Mouse (Mus musculus): ENCODE data around the gene Mob1a. TPM values are rescaled to one million over a fixed set of nuclear protein-coding genes. Genes with fewer than 3 reads are reported as not detected.

The Mob1a gene
- polyA plus RNA-seq, 1 experiment from 2014 or later, result 34.5 TPM

DNA sequence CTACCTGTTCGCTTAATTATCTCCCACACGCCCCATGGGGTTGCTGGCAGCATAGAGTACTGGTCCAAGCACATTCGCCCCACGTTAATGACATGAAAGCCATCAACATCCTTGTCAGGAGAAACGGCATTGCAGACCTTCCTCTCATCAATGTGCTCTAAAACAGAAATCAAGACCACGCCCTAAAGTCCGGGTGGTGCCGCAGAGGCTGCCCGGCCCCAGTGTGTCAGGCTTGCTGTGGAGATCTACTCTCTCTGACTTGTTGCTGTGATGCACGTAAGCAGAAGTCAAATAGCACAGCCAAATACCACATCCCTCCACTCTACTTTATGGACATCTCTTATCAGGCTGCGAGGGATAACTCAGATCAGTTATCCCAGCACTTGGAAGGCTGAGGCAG is 14.6 kb upstream of the Mob1a start:
- Histone ChIP-seq H3K36me3 (ENCODE audit: control insufficient read depth, insufficient read depth, low read length) (peaks cover 58% of the 10 kb centered on the region), H3K4me1 (ENCODE audit: control insufficient read depth, insufficient read depth, low read length) (no peaks in the 10 kb centered on the region; the same call in 1 of the 2 replicates), H3K4me2 (ENCODE audit: low read length) (no peak overlapping the region), H3K9me3 (replicated peaks; ENCODE audit: control insufficient read depth, low read length) (no peaks in the 10 kb centered on the region), H3K4me3 (ENCODE audit: low read depth, low read length) (no peak overlapping the region), H3K9ac (ENCODE audit: low read length) (no peak overlapping the region), H3K27ac (ENCODE audit: low read depth, low read length) (no peak overlapping the region), H3K27me3 (replicated peaks; ENCODE audit: control insufficient read depth, insufficient read depth, low read length) (no peaks in the 10 kb centered on the region)
- no peak for ATAC-seq
- 96% methylated on average over 11 of the region's 11 CpGs for WGBS
- DNase-seq (ENCODE audit: low spot score), result no peak

DNA sequence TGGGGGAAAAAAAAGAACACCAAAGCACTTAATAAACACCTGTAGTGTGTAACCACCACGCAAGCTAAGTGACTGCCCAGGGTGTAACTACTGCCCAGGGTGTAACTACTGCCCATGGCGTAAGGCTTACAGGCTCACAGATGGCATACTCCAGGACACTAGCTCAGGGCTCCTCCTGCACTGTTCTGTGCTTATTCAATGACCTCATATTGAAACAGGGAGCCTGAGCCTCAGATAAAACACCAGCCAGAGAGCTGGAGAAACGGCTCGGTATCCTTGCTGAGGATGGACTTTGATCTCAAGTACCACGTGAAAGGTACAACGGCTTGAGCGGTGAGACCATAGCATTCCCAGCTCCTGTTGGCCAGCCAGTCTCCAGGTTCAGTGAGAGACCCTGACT is 13.8 kb upstream of the Mob1a start:
- Histone ChIP-seq H3K9me3 (replicated peaks; ENCODE audit: control insufficient read depth, low read length) (no peaks in the 10 kb centered on the region), H3K9ac (ENCODE audit: low read length) (no peak overlapping the region), H3K4me1 (ENCODE audit: control insufficient read depth, insufficient read depth, low read length) (no peaks in the 10 kb centered on the region; the same call in none of the 2 replicates), H3K4me3 (ENCODE audit: low read depth, low read length) (no peak overlapping the region), H3K27me3 (replicated peaks; ENCODE audit: control insufficient read depth, insufficient read depth, low read length) (no peaks in the 10 kb centered on the region), H3K27ac (ENCODE audit: low read depth, low read length) (no peak overlapping the region), H3K36me3 (ENCODE audit: control insufficient read depth, insufficient read depth, low read length) (peaks cover 50% of the 10 kb centered on the region), H3K4me2 (ENCODE audit: low read length) (no peak overlapping the region)
- ATAC-seq, result no peak
- 94% methylated on average over 7 of the region's 7 CpGs for WGBS
- no peak for DNase-seq (ENCODE audit: low spot score)

DNA sequence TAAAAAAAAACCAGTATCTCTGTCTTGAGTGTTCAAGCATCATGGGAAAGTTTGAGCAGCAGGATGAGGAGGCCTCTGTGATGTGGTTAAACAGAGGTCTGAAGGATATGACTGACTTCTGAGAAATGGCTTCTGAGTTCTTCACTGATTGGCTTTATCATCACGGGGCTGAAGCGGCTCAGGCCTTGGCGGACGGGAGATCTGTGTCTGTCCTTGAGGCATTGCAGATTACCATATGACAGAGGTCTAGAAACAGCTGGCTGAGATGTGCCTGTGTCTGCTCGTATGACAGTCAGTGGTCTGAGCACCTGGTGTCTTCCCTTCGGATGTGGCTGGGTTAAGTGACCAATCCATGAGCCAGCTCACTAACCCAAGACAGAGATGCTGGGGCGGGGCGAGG is 13.3 kb upstream of the Mob1a start:
- H3K27me3 ChIP-seq (replicated peaks; ENCODE audit: control insufficient read depth, insufficient read depth, low read length), result no peaks in the 10 kb centered on the region
- no peak overlapping the region for H3K4me3 ChIP-seq (ENCODE audit: low read depth, low read length)
- 88% methylated on average over 8 of the region's 8 CpGs for WGBS
- ATAC-seq (no peak), DNase-seq (ENCODE audit: low spot score) (no peak)
- H3K9ac ChIP-seq (ENCODE audit: low read length), result no peak overlapping the region
- H3K9me3 ChIP-seq (replicated peaks; ENCODE audit: control insufficient read depth, low read length), result no peaks in the 10 kb centered on the region
- peaks cover 48% of the 10 kb centered on the region for H3K36me3 ChIP-seq (ENCODE audit: control insufficient read depth, insufficient read depth, low read length)
- no peak overlapping the region for H3K4me2 ChIP-seq (ENCODE audit: low read length)
- H3K4me1 ChIP-seq (ENCODE audit: control insufficient read depth, insufficient read depth, low read length), result no peaks in the 10 kb centered on the region; the same call in none of the 2 replicates
- H3K27ac ChIP-seq (ENCODE audit: low read depth, low read length), result no peak overlapping the region

- H3K9ac ChIP-seq (ENCODE audit: low read length), result no peak overlapping the region
- no peaks in the 10 kb centered on the region for H3K9me3 ChIP-seq (replicated peaks; ENCODE audit: control insufficient read depth, low read length)
- H3K27me3 ChIP-seq (replicated peaks; ENCODE audit: control insufficient read depth, insufficient read depth, low read length), result no peaks in the 10 kb centered on the region
- no peak overlapping the region for H3K27ac ChIP-seq (ENCODE audit: low read depth, low read length)
- H3K36me3 ChIP-seq (ENCODE audit: control insufficient read depth, insufficient read depth, low read length), result peaks cover 29% of the 10 kb centered on the region
- DNase-seq (ENCODE audit: low spot score) (no peak), ATAC-seq (no peak)
- H3K4me3 ChIP-seq (ENCODE audit: low read depth, low read length), result no peak overlapping the region
- H3K4me1 ChIP-seq (ENCODE audit: control insufficient read depth, insufficient read depth, low read length), result no peaks in the 10 kb centered on the region; the same call in none of the 2 replicates
- H3K4me2 ChIP-seq (ENCODE audit: low read length), result no peak overlapping the region
Observed at GRCm38 (mm10) chr6:83315293-83315692, 10.5 kb upstream of the Mob1a start.

- H3K4me2 ChIP-seq (ENCODE audit: low read length), result peak overlapping the region; percentile 82
- no peak overlapping the region for H3K27ac ChIP-seq (ENCODE audit: low read depth, low read length)
- WGBS, result 6% methylated on average over 10 of the region's 10 CpGs
- H3K4me1 ChIP-seq (ENCODE audit: control insufficient read depth, insufficient read depth, low read length), result no peaks in the 10 kb centered on the region; the same call in none of the 2 replicates
- ATAC-seq (no peak), DNase-seq (ENCODE audit: low spot score) (peak; percentile 38)
- peaks cover 22% of the 10 kb centered on the region for H3K36me3 ChIP-seq (ENCODE audit: control insufficient read depth, insufficient read depth, low read length)
- no peaks in the 10 kb centered on the region for H3K27me3 ChIP-seq (replicated peaks; ENCODE audit: control insufficient read depth, insufficient read depth, low read length)
- H3K4me3 ChIP-seq (ENCODE audit: low read depth, low read length), result peak overlapping the region; percentile 90
- peak overlapping the region; percentile 13; the same call in 1 of the 2 replicates for H3K9ac ChIP-seq (ENCODE audit: low read length)
- no peaks in the 10 kb centered on the region for H3K9me3 ChIP-seq (replicated peaks; ENCODE audit: control insufficient read depth, low read length)
Observed at GRCm38 (mm10) chr6:83316022-83316421, 9.8 kb upstream of the Mob1a start.

GRCm38 (mm10) chr6:83317108-83317741 is 8.6 kb upstream of the Mob1a start:
- ATAC-seq (peak; percentile 100), DNase-seq (ENCODE audit: low spot score) (peak; percentile 97)
- Histone ChIP-seq H3K4me3 (ENCODE audit: low read depth, low read length) (peak overlapping the region; percentile 90), H3K27me3 (replicated peaks; ENCODE audit: control insufficient read depth, insufficient read depth, low read length) (no peaks in the 10 kb centered on the region), H3K27ac (ENCODE audit: low read depth, low read length) (peak overlapping the region; percentile 60; the same call in 1 of the 2 replicates), H3K4me1 (ENCODE audit: control insufficient read depth, insufficient read depth, low read length) (no peaks in the 10 kb centered on the region; the same call in none of the 2 replicates), H3K4me2 (ENCODE audit: low read length) (peak overlapping the region; percentile 82), H3K36me3 (ENCODE audit: control insufficient read depth, insufficient read depth, low read length) (peaks cover 10% of the 10 kb centered on the region), H3K9ac (ENCODE audit: low read length) (peak overlapping the region; percentile 91), H3K9me3 (replicated peaks; ENCODE audit: control insufficient read depth, low read length) (no peaks in the 10 kb centered on the region)
- 0% methylated on average over 51 of the region's 52 CpGs for WGBS

DNA sequence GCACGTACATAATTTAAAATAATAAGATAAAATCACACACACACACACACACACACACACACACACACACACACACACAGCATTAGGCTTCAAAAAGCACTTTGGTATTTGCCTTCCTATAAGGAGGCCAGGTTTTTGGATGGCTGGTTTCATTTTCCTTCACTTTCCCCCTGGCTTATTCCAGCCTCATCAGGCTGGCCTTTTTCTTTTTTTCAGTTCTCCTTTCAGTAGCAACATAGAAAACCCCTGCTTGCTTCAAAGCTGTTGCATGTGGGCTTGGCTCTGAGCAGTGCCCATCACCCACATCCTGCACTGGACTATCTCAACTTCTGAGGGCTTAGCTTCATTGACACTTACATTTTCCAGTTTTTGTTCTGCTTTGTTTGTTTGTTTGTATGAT is 3.9 kb upstream of the Mob1a start:
- peaks cover 9% of the 10 kb centered on the region for H3K4me1 ChIP-seq (ENCODE audit: control insufficient read depth, insufficient read depth, low read length)
- no peaks in the 10 kb centered on the region for H3K36me3 ChIP-seq (ENCODE audit: control insufficient read depth, insufficient read depth, low read length)
- no peaks in the 10 kb centered on the region for H3K27me3 ChIP-seq (replicated peaks; ENCODE audit: control insufficient read depth, insufficient read depth, low read length)
- DNase-seq (ENCODE audit: low spot score), result no peak
- H3K27ac ChIP-seq (ENCODE audit: low read depth, low read length), result no peak overlapping the region
- H3K4me3 ChIP-seq (ENCODE audit: low read depth, low read length), result no peak overlapping the region
- no peak overlapping the region for H3K9ac ChIP-seq (ENCODE audit: low read length)
- WGBS, result 69% methylated on average over 1 of the region's 1 CpGs
- no peak overlapping the region for H3K4me2 ChIP-seq (ENCODE audit: low read length)
- H3K9me3 ChIP-seq (replicated peaks; ENCODE audit: control insufficient read depth, low read length), result no peaks in the 10 kb centered on the region
- no peak for ATAC-seq

DNA sequence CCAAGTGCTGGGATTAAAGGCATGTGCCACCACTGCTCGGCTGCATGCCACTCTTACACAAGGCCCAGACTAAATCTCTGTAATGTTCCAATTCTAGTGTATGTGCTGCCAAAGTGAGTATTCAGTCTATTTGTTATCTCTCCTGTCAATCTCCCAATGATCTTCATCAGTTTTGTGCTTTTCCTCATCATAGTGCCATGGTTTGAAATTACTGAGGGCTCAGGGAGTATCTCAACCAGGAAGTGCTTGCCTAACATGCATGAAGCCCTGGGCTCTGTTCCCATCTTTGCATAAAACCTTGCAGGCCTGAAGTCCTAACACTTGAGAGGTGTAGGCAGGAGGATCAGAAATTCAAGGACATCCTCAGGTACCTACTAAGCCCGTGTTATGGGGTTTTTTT is 3.0 kb upstream of the Mob1a start:
- ATAC-seq (no peak), DNase-seq (ENCODE audit: low spot score) (no peak)
- no peak overlapping the region for H3K4me2 ChIP-seq (ENCODE audit: low read length)
- no peak overlapping the region for H3K9ac ChIP-seq (ENCODE audit: low read length)
- H3K27me3 ChIP-seq (replicated peaks; ENCODE audit: control insufficient read depth, insufficient read depth, low read length), result no peaks in the 10 kb centered on the region
- no peak overlapping the region for H3K4me3 ChIP-seq (ENCODE audit: low read depth, low read length)
- peaks cover 12% of the 10 kb centered on the region for H3K4me1 ChIP-seq (ENCODE audit: control insufficient read depth, insufficient read depth, low read length)
- H3K9me3 ChIP-seq (replicated peaks; ENCODE audit: control insufficient read depth, low read length), result no peaks in the 10 kb centered on the region
- H3K36me3 ChIP-seq (ENCODE audit: control insufficient read depth, insufficient read depth, low read length), result no peaks in the 10 kb centered on the region
- 55% methylated on average over 2 of the region's 2 CpGs for WGBS
- no peak overlapping the region for H3K27ac ChIP-seq (ENCODE audit: low read depth, low read length)

DNA sequence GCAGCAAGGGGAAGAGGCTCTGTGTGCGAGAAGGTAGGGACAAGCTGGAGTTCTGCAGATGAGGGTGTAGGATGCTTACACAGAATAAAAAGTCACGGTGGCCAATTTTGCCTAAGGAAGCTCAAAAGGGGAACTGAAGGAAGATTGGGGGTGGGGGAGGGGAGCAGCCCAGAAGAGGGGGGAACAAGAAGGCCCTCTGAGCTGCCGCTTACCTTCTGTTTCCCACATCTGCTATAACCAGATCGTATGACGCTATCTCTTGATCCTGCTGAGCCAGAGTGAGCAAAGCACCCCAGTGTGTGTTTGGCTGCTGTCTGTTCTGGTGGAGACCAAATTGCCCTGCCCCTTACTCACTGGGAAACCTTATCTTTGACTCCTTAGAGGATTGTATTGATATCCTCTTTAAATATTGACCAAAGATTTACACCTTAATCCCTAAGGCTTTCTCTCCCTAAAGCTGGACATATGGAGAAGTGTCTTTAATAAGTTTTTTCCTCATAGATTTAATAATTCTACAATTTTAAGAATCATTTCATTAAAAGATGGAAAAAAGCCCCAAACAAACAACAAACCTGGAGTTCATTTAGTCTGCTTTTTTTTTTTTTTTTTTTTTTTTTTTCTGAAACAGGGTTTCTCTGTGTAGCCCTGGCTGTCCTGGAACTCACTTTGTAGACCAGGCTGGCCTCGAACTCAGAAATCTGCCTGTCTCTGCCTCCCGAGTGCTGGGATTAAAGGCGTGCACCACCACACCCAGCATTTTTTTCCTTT is 2.0 kb upstream of the Mob1a start:
- no peak overlapping the region for H3K9ac ChIP-seq (ENCODE audit: low read length)
- H3K4me3 ChIP-seq (ENCODE audit: low read depth, low read length), result no peak overlapping the region
- no peaks in the 10 kb centered on the region for H3K9me3 ChIP-seq (replicated peaks; ENCODE audit: control insufficient read depth, low read length)
- H3K4me1 ChIP-seq (ENCODE audit: control insufficient read depth, insufficient read depth, low read length), result peaks cover 12% of the 10 kb centered on the region
- H3K4me2 ChIP-seq (ENCODE audit: low read length), result no peak overlapping the region
- H3K36me3 ChIP-seq (ENCODE audit: control insufficient read depth, insufficient read depth, low read length), result peaks cover under 1% of the 10 kb centered on the region; the same call in 1 of the 2 replicates
- WGBS, result 78% methylated on average over 8 of the region's 8 CpGs
- DNase-seq (ENCODE audit: low spot score) (no peak), ATAC-seq (no peak)
- no peak overlapping the region for H3K27ac ChIP-seq (ENCODE audit: low read depth, low read length)
- no peaks in the 10 kb centered on the region for H3K27me3 ChIP-seq (replicated peaks; ENCODE audit: control insufficient read depth, insufficient read depth, low read length)

Data from forebrain, embryonic 14.5 days (tissue).